In the genomic region with DNA sequence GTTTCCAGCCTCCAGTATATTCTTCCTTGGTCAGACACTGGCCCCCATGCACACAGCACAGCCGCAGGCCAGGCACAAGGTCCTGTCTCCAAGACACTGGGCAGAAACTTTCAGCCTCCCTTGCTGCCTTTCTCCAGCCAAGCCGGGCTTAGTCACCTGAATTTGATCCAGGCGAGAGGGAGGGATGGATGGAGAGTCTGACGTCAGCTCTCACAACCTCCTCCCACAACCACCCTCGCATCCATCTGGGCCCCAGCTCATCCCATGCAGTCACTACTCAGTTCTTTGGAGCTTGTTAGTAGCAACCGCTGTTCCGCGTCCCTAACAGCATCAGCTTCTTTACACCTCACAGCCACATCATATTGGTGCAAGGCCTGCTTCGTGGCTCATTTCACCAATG, we compare ENCODE assay signal across 7 mouse cellular contexts. TPM values are rescaled to one million over a fixed set of nuclear protein-coding genes. Genes with fewer than 3 reads are reported as not detected.
DNase-seq lines count a peak whose midpoint lies in the region; ATAC-seq and TF ChIP-seq lines count a peak whose summit lies in the region.

No protein-coding gene starts in this region.

- TF ChIP-seq CTCF in left cerebral cortex, adult 2 months (IDR thresholded peaks at IDR 0.05) = no peak
- no peak for TF ChIP-seq CTCF in stomach, postnatal 0 days (IDR thresholded peaks at IDR 0.05; ENCODE audit: low read depth)

- no peak overlapping the region for H3K4me2 ChIP-seq in stomach, postnatal 0 days (replicated peaks; ENCODE audit: low read depth)
- H3K4me2 ChIP-seq in forebrain, embryonic 11.5 days (ENCODE audit: low read depth, low read length, severe bottlenecking) = no peak overlapping the region

- no peaks in the 10 kb centered on the region for H3K27me3 ChIP-seq in stomach, postnatal 0 days (ENCODE audit: control insufficient read depth, insufficient read depth, low read length)
- H3K27me3 ChIP-seq in forebrain, embryonic 11.5 days (ENCODE audit: control insufficient read depth, insufficient read depth, low read length) = peaks cover 16% of the 10 kb centered on the region

- peak; percentile 76 for DNase-seq in MN1 (ENCODE audit: low spot score)
- peak; percentile 55 for DNase-seq in adrenal gland, adult 8-10 months
- DNase-seq in frontal cortex, postnatal 36 days (ENCODE audit: low spot score in 2 of 2) = peak; percentile 89 to 94
- DNase-seq in left cerebral cortex, adult 2 months (ENCODE audit: extremely low spot score in 1 of 2, low spot score in 2 of 2) = peak; percentile 80 to 87
- peak; percentile 50 for DNase-seq in stomach, postnatal 0 days (ENCODE audit: low spot score)
- DNase-seq in forebrain, embryonic 11.5 days (ENCODE audit: low spot score) = no peak
- DNase-seq in kidney, postnatal 4 days = no peak

- WGBS in stomach, postnatal 0 days = 38% methylated on average over 9 of the region's 9 CpGs
- WGBS in forebrain, embryonic 11.5 days = 52% methylated on average over 9 of the region's 9 CpGs

- peak overlapping the region; percentile 70 for H3K27ac ChIP-seq in left cerebral cortex, adult 2 months
- H3K27ac ChIP-seq in stomach, postnatal 0 days (replicated peaks) = peak overlapping the region; percentile 73
- H3K27ac ChIP-seq in forebrain, embryonic 11.5 days (ENCODE audit: low read depth, low read length) = no peak overlapping the region

- H3K4me3 ChIP-seq in left cerebral cortex, adult 2 months = no peak overlapping the region
- no peak overlapping the region for H3K4me3 ChIP-seq in stomach, postnatal 0 days (ENCODE audit: low read depth, low read length)
- no peak overlapping the region for H3K4me3 ChIP-seq in forebrain, embryonic 11.5 days (ENCODE audit: low read depth, low read length)

- H3K9me3 ChIP-seq in stomach, postnatal 0 days (ENCODE audit: control insufficient read depth, low read length) = no peaks in the 10 kb centered on the region
- no peaks in the 10 kb centered on the region for H3K9me3 ChIP-seq in forebrain, embryonic 11.5 days (ENCODE audit: control insufficient read depth, low read length)

- intact Hi-C loops in left cerebral cortex, adult 2 months (cut with DNase I) = loop anchor here (5.0 kb wide), 1 partner anchor 531 kb away; no protein-coding TSS in a partner anchor

- peak; percentile 30; the same call in 1 of the 2 replicates for ATAC-seq in stomach, postnatal 0 days (ENCODE audit: low FRiP score, low TSS enrichment)
- no peak for ATAC-seq in forebrain, embryonic 11.5 days (replicated peaks; ENCODE audit: low FRiP score)

- H3K9ac ChIP-seq in stomach, postnatal 0 days (ENCODE audit: low read length) = no peak overlapping the region
- no peak overlapping the region for H3K9ac ChIP-seq in forebrain, embryonic 11.5 days (ENCODE audit: low read length)

- no peaks in the 10 kb centered on the region for H3K36me3 ChIP-seq in stomach, postnatal 0 days (ENCODE audit: control insufficient read depth, insufficient read depth, low read length)
- H3K36me3 ChIP-seq in forebrain, embryonic 11.5 days (ENCODE audit: control insufficient read depth, insufficient read depth, low read length) = no peaks in the 10 kb centered on the region

- TF ChIP-seq EP300 in stomach, postnatal 0 days (optimal IDR thresholded peaks at IDR 0.05) = no peak

- H3K4me1 ChIP-seq in stomach, postnatal 0 days (replicated peaks; ENCODE audit: control insufficient read depth, insufficient read depth) = peaks cover 18% of the 10 kb centered on the region
- H3K4me1 ChIP-seq in forebrain, embryonic 11.5 days (replicated peaks; ENCODE audit: control insufficient read depth, insufficient read depth, low read length) = no peaks in the 10 kb centered on the region; the same call in 1 of the 2 replicates

RNA-seq across cellular contexts. Expression of gene Camkk1, which starts 4.3 kb away (rescaled TPM):
- total RNA-seq in adrenal gland, adult 8-10 months (2022) = 10 to 100 TPM in 2 of 4 experiments, 1 to 10 TPM in 2; 4.9 to 16.6 (median 10.8) TPM
- 100 to 1,000 TPM; 118 to 126 TPM for total RNA-seq in left cerebral cortex, adult 2 months (2021)
- 6.7 and 7.1 TPM in 2 replicates for polyA plus RNA-seq in stomach, postnatal 0 days (2015; fragmentation: Nextera tagmentation; extraction: Ambion mirVana)
- polyA plus RNA-seq in forebrain, embryonic 11.5 days (2014; fragmentation: Nextera tagmentation; extraction: Ambion mirVana) = 4.7 and 5.2 TPM in 2 replicates

RNA-seq across cellular contexts. Expression of gene P2rx1, which starts 24.2 kb away (rescaled TPM):
- under 1 TPM; 0.38 to 0.66 (median 0.46) TPM for total RNA-seq in adrenal gland, adult 8-10 months (2022)
- total RNA-seq in left cerebral cortex, adult 2 months (2021) = under 1 TPM; 0.20 to 0.40 TPM
- polyA plus RNA-seq in stomach, postnatal 0 days (2015; fragmentation: Nextera tagmentation; extraction: Ambion mirVana) = 0.97 and 0.98 TPM in 2 replicates
- 1.1 and 1.6 TPM in 2 replicates for polyA plus RNA-seq in forebrain, embryonic 11.5 days (2014; fragmentation: Nextera tagmentation; extraction: Ambion mirVana)

RNA-seq across cellular contexts. Expression of gene Ncbp3, which starts 24.5 kb away (rescaled TPM):
- 10 to 100 TPM; 11.7 to 19.3 (median 14.4) TPM for total RNA-seq in adrenal gland, adult 8-10 months (2022)
- total RNA-seq in left cerebral cortex, adult 2 months (2021) = 10 to 100 TPM; 10.3 to 10.7 TPM
- 4.9 TPM in 2 replicates for polyA plus RNA-seq in stomach, postnatal 0 days (2015; fragmentation: Nextera tagmentation; extraction: Ambion mirVana)
- 12.6 and 13.2 TPM in 2 replicates for polyA plus RNA-seq in forebrain, embryonic 11.5 days (2014; fragmentation: Nextera tagmentation; extraction: Ambion mirVana)

Comparison
In these comparisons a context has a peak if more than half of its experiments do, and no peak if none do; other contexts are left out.
1. DNase-seq: peak in MN1 (single experiment), adrenal gland, adult 8-10 months (single experiment), frontal cortex, postnatal 36 days (2 of 2), left cerebral cortex, adult 2 months (2 of 2) and stomach, postnatal 0 days (single experiment); none in forebrain, embryonic 11.5 days (single experiment) and kidney, postnatal 4 days (0 of 2).
2. RNA of gene Camkk1, which starts 4.3 kb away (total RNA-seq): 118 to 126 TPM in left cerebral cortex, adult 2 months; 4.9 to 16.6 TPM in adrenal gland, adult 8-10 months; every median in the first group is over 4 times any median in the second.